Mouse (Mus musculus) cortical plate, adult 2 months (tissue): ENCODE measurements around the gene Cyp2d22. TPM values are rescaled to one million over a fixed set of nuclear protein-coding genes. Genes with fewer than 3 reads are reported as not detected.
"Not testable (repeated sequence)": the region's sequence is repeated elsewhere in the genome, so short reads cannot be mapped to it uniquely, and the experiment has no call there.

Source experiments
- H3K27ac ChIP-seq: fragments of 200-500 bp; 2 replicates; pipeline ENCODE4 v1.5.1; 2012; ENCODE audit warnings: low read length, control low read depth, inconsistent platforms; ENCODE audit not compliant: insufficient read depth
- H3K4me1 ChIP-seq: fragments of 200-500 bp; 2 replicates; pipeline ENCODE4 v1.6.1; 2011; ENCODE audit warnings: low read length; ENCODE audit not compliant: control insufficient read depth, insufficient read depth
- H3K4me3 ChIP-seq: fragments of 200-500 bp; 2 replicates; pipeline ENCODE4 v1.5.1; 2011; ENCODE audit warnings: mild to moderate bottlenecking, low read length, control low read depth; ENCODE audit not compliant: insufficient read depth
- CTCF ChIP-seq: fragments of 200-500 bp; IDR thresholded peaks from 2 replicates; pipeline ENCODE4 v1.5.1; 2011; ENCODE audit warnings: mild to moderate bottlenecking, control low read depth, low read length; ENCODE audit not compliant: insufficient read depth; ENCODE audit errors: extremely low read depth
- POLR2A ChIP-seq: fragments of 200-500 bp; IDR thresholded peaks from 2 replicates; pipeline ENCODE4 v1.6.1; 2011; ENCODE audit warnings: mild to moderate bottlenecking, low read length, control low read depth; ENCODE audit not compliant: insufficient read depth; ENCODE audit errors: extremely low read depth
- polyA plus RNA-seq: library from polyadenylated mRNA; depleted of rRNA; stranded (reverse); fragments of >200 nt; gene quantifications from 2 replicates; pipeline ENCODE4 v1.2.3, GENCODE M21; 2012

Gene Cyp2d22
- polyA plus RNA-seq, 1 experiment, result 57.9 TPM

DNA sequence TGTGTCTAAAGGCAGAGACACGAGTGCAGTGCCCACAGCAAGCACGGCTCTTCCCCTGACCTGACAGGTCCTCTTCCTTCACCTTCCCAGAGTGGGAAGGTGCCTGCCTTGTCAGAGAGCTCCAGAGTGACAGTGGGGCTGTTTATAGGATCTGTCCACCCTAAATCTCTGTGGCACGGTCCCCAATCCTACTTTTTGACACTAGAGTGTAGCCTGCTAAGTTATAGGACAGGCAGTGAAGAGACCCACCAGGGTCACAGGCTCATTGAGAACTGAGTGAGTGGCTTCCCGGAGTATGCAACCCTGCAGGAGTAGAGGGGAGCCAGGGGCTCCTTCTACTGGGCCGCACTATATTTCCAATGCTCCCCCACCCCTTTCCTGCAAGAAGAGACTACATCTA is 2.4 kb downstream of the Cyp2d22 start:
- TF ChIP-seq POLR2A, result no peak
- TF ChIP-seq CTCF, result no peak
- Histone ChIP-seq H3K4me1 (peaks cover 2% of the 10 kb centered on the region), H3K4me3 (no peak overlapping the region), H3K27ac (peak overlapping the region; percentile 19)

- H3K4me3 ChIP-seq, result no peak overlapping the region
- TF ChIP-seq POLR2A, result no peak
- no peak for TF ChIP-seq CTCF
- peaks cover 2% of the 10 kb centered on the region for H3K4me1 ChIP-seq
- H3K27ac ChIP-seq, result peak overlapping the region; percentile 86
Observed at GRCm38 (mm10) chr15:82376393-82377138, 3.5 kb downstream of the Cyp2d22 start.

- Histone ChIP-seq H3K4me1 (peaks cover 2% of the 10 kb centered on the region), H3K27ac (peak overlapping the region; percentile 86; the same call in 1 of the 2 replicates), H3K4me3 (no peak overlapping the region)
- TF ChIP-seq CTCF (no peak), POLR2A (no peak)
Observed at GRCm38 (mm10) chr15:82375855-82376254, 4.2 kb downstream of the Cyp2d22 start.

DNA sequence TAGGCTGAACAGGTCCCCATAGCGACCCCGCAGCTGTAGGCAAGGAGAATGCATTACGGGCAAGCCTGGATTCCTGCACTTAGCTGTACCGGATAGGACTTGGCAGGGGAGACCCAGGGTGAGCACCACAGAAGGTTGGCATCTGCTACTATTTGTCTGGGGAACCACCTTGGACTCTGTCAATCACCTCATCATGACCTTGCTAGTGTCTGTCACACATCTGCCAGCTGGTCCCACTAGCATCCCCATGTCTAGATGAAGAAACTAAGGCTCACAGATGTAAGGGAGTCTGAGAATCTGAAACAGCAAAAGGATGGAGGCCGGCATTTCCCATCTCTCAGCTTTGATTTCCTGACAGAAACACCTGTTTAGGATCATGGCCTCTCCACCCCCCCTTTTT is 5.6 kb downstream of the Cyp2d22 start:
- Histone ChIP-seq H3K4me1 (peaks cover 2% of the 10 kb centered on the region), H3K27ac (no peak overlapping the region), H3K4me3 (no peak overlapping the region)
- TF ChIP-seq CTCF (no peak), POLR2A (no peak)

GRCm38 (mm10) chr15:82372991-82373390 is 7.1 kb downstream of the Cyp2d22 start:
- TF ChIP-seq POLR2A (no peak), CTCF (no peak)
- Histone ChIP-seq H3K27ac (no peak overlapping the region), H3K4me3 (no peak overlapping the region), H3K4me1 (peaks cover 2% of the 10 kb centered on the region)

DNA sequence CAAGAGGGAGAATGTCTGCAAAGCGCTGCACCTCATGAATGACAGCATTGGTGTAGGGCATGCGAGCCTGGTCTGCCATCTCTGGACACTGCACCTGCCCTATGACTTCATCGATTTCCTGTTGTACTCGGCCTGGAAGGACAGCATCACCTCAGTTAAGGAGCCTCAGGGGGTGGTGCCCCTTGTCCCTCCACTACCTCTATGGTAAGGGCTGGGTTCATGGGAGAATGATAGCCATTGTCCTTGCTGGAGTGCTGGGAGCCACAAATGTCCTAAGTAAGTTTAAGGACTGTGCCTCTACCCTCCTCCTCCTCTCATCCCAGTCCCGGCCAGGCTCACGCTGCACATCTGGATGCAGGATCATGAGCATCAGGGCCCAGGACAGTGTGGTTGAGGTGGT is 7.6 kb downstream of the Cyp2d22 start:
- TF ChIP-seq CTCF (no peak), POLR2A (no peak)
- Histone ChIP-seq H3K4me1 (peaks cover 2% of the 10 kb centered on the region), H3K27ac (no peak overlapping the region), H3K4me3 (no peak overlapping the region)

GRCm38 (mm10) chr15:82368851-82369250 is 11.2 kb downstream of the Cyp2d22 start:
- H3K27ac ChIP-seq, result no peak overlapping the region
- no peak overlapping the region for H3K4me3 ChIP-seq
- no peak for TF ChIP-seq POLR2A
- TF ChIP-seq CTCF, result no peak
- H3K4me1 ChIP-seq, result no peaks in the 10 kb centered on the region

DNA sequence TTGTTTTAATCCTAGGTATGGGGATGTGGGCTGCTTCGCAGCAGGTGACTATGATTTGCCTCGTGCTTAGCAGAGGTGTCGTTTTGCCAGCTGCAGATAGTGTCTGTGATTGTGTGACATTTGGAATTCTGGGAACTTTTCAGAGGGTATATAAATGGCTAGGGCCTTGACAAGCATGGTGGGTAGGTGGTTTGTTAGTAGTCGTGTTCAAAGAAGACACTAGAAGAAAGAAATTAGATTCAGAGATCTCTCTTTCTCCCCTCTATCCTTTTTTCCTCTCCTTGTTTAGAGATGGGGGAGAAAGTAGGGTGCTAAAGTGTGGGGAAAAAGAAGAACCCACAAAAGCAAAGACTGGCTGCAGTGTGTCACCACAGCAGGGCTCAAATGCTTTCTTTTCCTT is 11.9 kb downstream of the Cyp2d22 start:
- Histone ChIP-seq H3K4me1 (no peaks in the 10 kb centered on the region), H3K4me3 (no peak overlapping the region), H3K27ac (no peak overlapping the region)
- TF ChIP-seq POLR2A, result no peak
- no peak for TF ChIP-seq CTCF

- H3K4me3 ChIP-seq, H3K4me1 ChIP-seq, H3K27ac ChIP-seq: not testable (repeated sequence)
Observed at GRCm38 (mm10) chr15:82364561-82364960, 15.5 kb downstream of the Cyp2d22 start.

- not testable (repeated sequence) for H3K4me3 ChIP-seq, H3K4me1 ChIP-seq, H3K27ac ChIP-seq
Observed at GRCm38 (mm10) chr15:82363801-82364200, 16.3 kb downstream of the Cyp2d22 start.
